Mouse (Mus musculus): ENCODE data around the gene Kiss1r. TPM values are rescaled to one million over a fixed set of nuclear protein-coding genes. Genes with fewer than 3 reads are reported as not detected.

The Kiss1r gene
- polyA plus RNA-seq, 1 experiment from 2014 or later = 0.83 TPM

- peak overlapping the region; percentile 92 for H3K4me2 ChIP-seq
- H3K4me3 ChIP-seq (replicated peaks) = peak overlapping the region; percentile 99
- H3K9me3 ChIP-seq = no peaks in the 10 kb centered on the region
- WGBS = under 1% methylated on average over 54 of the region's 54 CpGs
- H3K27ac ChIP-seq = peak overlapping the region; percentile 97
- peaks cover 8% of the 10 kb centered on the region; the same call in 1 of the 2 replicates for H3K36me3 ChIP-seq
- H3K27me3 ChIP-seq (replicated peaks) = peaks cover 8% of the 10 kb centered on the region
- H3K4me1 ChIP-seq = peaks cover 30% of the 10 kb centered on the region
- H3K9ac ChIP-seq = peak overlapping the region; percentile 84
- ATAC-seq (ENCODE audit: insufficient read depth, low FRiP score, low read depth) = peak; percentile 24; the same call in 1 of the 2 replicates
These were observed 10.7 kb downstream of the Kiss1r start for GRCm38 (mm10) chr10:79927324-79928029.

GRCm38 (mm10) chr10:79928030-79928694, 11.4 kb downstream of the Kiss1r start:
- H3K9ac ChIP-seq = peak overlapping the region; percentile 84; the same call in 1 of the 2 replicates
- H3K9me3 ChIP-seq = no peaks in the 10 kb centered on the region
- peak overlapping the region; percentile 99 for H3K4me3 ChIP-seq (replicated peaks)
- peaks cover under 1% of the 10 kb centered on the region; the same call in 1 of the 2 replicates for H3K27me3 ChIP-seq (replicated peaks)
- H3K4me2 ChIP-seq = peak overlapping the region; percentile 92
- peaks cover 8% of the 10 kb centered on the region; the same call in 1 of the 2 replicates for H3K36me3 ChIP-seq
- peaks cover 37% of the 10 kb centered on the region for H3K4me1 ChIP-seq
- peak overlapping the region; percentile 97 for H3K27ac ChIP-seq
- ATAC-seq (ENCODE audit: insufficient read depth, low FRiP score, low read depth) = no peak
- under 1% methylated on average over 28 of the region's 29 CpGs for WGBS

- peak overlapping the region; percentile 92 for H3K4me2 ChIP-seq
- no peaks in the 10 kb centered on the region for H3K9me3 ChIP-seq
- no peak for ATAC-seq (ENCODE audit: insufficient read depth, low FRiP score, low read depth)
- peak overlapping the region; percentile 44 for H3K27ac ChIP-seq
- H3K4me1 ChIP-seq = peaks cover 47% of the 10 kb centered on the region
- no peaks in the 10 kb centered on the region for H3K27me3 ChIP-seq (replicated peaks)
- WGBS = 26% methylated on average over 9 of the region's 9 CpGs
- no peak overlapping the region for H3K9ac ChIP-seq
- H3K4me3 ChIP-seq (replicated peaks) = peak overlapping the region; percentile 99
- H3K36me3 ChIP-seq = peaks cover 8% of the 10 kb centered on the region; the same call in 1 of the 2 replicates
These were observed 12.3 kb downstream of the Kiss1r start for GRCm38 (mm10) chr10:79928907-79929701.

GRCm38 (mm10) chr10:79929967-79930825, 13.4 kb downstream of the Kiss1r start:
- Histone ChIP-seq H3K9me3 (no peaks in the 10 kb centered on the region), H3K27me3 (replicated peaks) (no peaks in the 10 kb centered on the region), H3K9ac (no peak overlapping the region), H3K4me1 (peaks cover 51% of the 10 kb centered on the region), H3K4me2 (no peak overlapping the region), H3K36me3 (peaks cover 8% of the 10 kb centered on the region; the same call in 1 of the 2 replicates), H3K4me3 (replicated peaks) (no peak overlapping the region), H3K27ac (no peak overlapping the region)
- no peak for ATAC-seq (ENCODE audit: insufficient read depth, low FRiP score, low read depth)
- 87% methylated on average over 18 of the region's 18 CpGs for WGBS

GRCm38 (mm10) chr10:79930826-79931186, 14.0 kb downstream of the Kiss1r start:
- peaks cover 48% of the 10 kb centered on the region for H3K4me1 ChIP-seq
- H3K27ac ChIP-seq = no peak overlapping the region
- ATAC-seq (ENCODE audit: insufficient read depth, low FRiP score, low read depth) = no peak
- H3K27me3 ChIP-seq (replicated peaks) = no peaks in the 10 kb centered on the region
- no peak overlapping the region for H3K4me3 ChIP-seq (replicated peaks)
- peaks cover 8% of the 10 kb centered on the region; the same call in 1 of the 2 replicates for H3K36me3 ChIP-seq
- WGBS = 93% methylated on average over 16 of the region's 16 CpGs
- no peak overlapping the region for H3K9ac ChIP-seq
- no peaks in the 10 kb centered on the region for H3K9me3 ChIP-seq
- H3K4me2 ChIP-seq = no peak overlapping the region

- H3K27me3 ChIP-seq (replicated peaks) = no peaks in the 10 kb centered on the region
- no peaks in the 10 kb centered on the region for H3K9me3 ChIP-seq
- peaks cover 53% of the 10 kb centered on the region for H3K4me1 ChIP-seq
- H3K4me2 ChIP-seq = no peak overlapping the region
- H3K36me3 ChIP-seq = peaks cover 8% of the 10 kb centered on the region; the same call in 1 of the 2 replicates
- ATAC-seq (ENCODE audit: insufficient read depth, low FRiP score, low read depth) = no peak
- WGBS = 77% methylated on average over 9 of the region's 9 CpGs
- H3K27ac ChIP-seq = peak overlapping the region; percentile 62; the same call in 1 of the 2 replicates
- H3K4me3 ChIP-seq (replicated peaks) = no peak overlapping the region
- no peak overlapping the region for H3K9ac ChIP-seq
These were observed 15.0 kb downstream of the Kiss1r start for GRCm38 (mm10) chr10:79931797-79932196.

- H3K9ac ChIP-seq = no peak overlapping the region
- H3K4me1 ChIP-seq = peaks cover 63% of the 10 kb centered on the region
- peak overlapping the region; percentile 62; the same call in 1 of the 2 replicates for H3K27ac ChIP-seq
- no peaks in the 10 kb centered on the region for H3K9me3 ChIP-seq
- H3K4me2 ChIP-seq = peak overlapping the region; percentile 2; the same call in 1 of the 2 replicates
- no peak for ATAC-seq (ENCODE audit: insufficient read depth, low FRiP score, low read depth)
- WGBS = 24% methylated on average over 8 of the region's 8 CpGs
- H3K36me3 ChIP-seq = peaks cover 8% of the 10 kb centered on the region; the same call in 1 of the 2 replicates
- H3K27me3 ChIP-seq (replicated peaks) = no peaks in the 10 kb centered on the region
- H3K4me3 ChIP-seq (replicated peaks) = no peak overlapping the region
These were observed 16.0 kb downstream of the Kiss1r start for GRCm38 (mm10) chr10:79932736-79933135.

- Histone ChIP-seq H3K4me3 (replicated peaks) (no peak overlapping the region), H3K27ac (peak overlapping the region; percentile 62; the same call in 1 of the 2 replicates), H3K27me3 (replicated peaks) (no peaks in the 10 kb centered on the region), H3K9ac (no peak overlapping the region), H3K9me3 (no peaks in the 10 kb centered on the region), H3K36me3 (peaks cover 8% of the 10 kb centered on the region; the same call in 1 of the 2 replicates), H3K4me1 (peaks cover 64% of the 10 kb centered on the region), H3K4me2 (peak overlapping the region; percentile 2; the same call in 1 of the 2 replicates)
- no peak for ATAC-seq (ENCODE audit: insufficient read depth, low FRiP score, low read depth)
- WGBS = 54% methylated on average over 9 of the region's 9 CpGs
These were observed 16.4 kb downstream of the Kiss1r start for GRCm38 (mm10) chr10:79933145-79933679.

GRCm38 (mm10) chr10:79933861-79934260, 17.1 kb downstream of the Kiss1r start:
- no peak overlapping the region for H3K4me3 ChIP-seq (replicated peaks)
- 0 out of 2 replicates have a peak overlapping the region, but pooled peaks have one; percentile 4 for H3K4me2 ChIP-seq
- H3K9me3 ChIP-seq = no peaks in the 10 kb centered on the region
- ATAC-seq (ENCODE audit: insufficient read depth, low FRiP score, low read depth) = no peak
- H3K36me3 ChIP-seq = peaks cover 8% of the 10 kb centered on the region; the same call in 1 of the 2 replicates
- H3K4me1 ChIP-seq = peaks cover 62% of the 10 kb centered on the region
- no peak overlapping the region for H3K9ac ChIP-seq
- WGBS = 74% methylated on average over 6 of the region's 6 CpGs
- no peaks in the 10 kb centered on the region for H3K27me3 ChIP-seq (replicated peaks)
- H3K27ac ChIP-seq = peak overlapping the region; percentile 62

GRCm38 (mm10) chr10:79934272-79934721, 17.5 kb downstream of the Kiss1r start:
- no peak overlapping the region for H3K4me3 ChIP-seq (replicated peaks)
- no peaks in the 10 kb centered on the region for H3K9me3 ChIP-seq
- peaks cover 8% of the 10 kb centered on the region; the same call in 1 of the 2 replicates for H3K36me3 ChIP-seq
- H3K4me1 ChIP-seq = peaks cover 58% of the 10 kb centered on the region
- WGBS = 44% methylated on average over 13 of the region's 13 CpGs
- H3K27me3 ChIP-seq (replicated peaks) = no peaks in the 10 kb centered on the region
- H3K27ac ChIP-seq = peak overlapping the region; percentile 62
- no peak for ATAC-seq (ENCODE audit: insufficient read depth, low FRiP score, low read depth)
- H3K9ac ChIP-seq = no peak overlapping the region
- H3K4me2 ChIP-seq = 0 out of 2 replicates have a peak overlapping the region, but pooled peaks have one; percentile 4
